Mouse (Mus musculus) CH12.LX (cell line): ENCODE results near the gene Ccdc146.

Source experiments
- CTCF ChIP-seq, 2 experiments: IDR thresholded peaks in 1 of 2; conservative IDR thresholded peaks in 1 of 2; 2 replicates each; pipeline ENCODE4 v1.5.1; 2011 to 2012; ENCODE audit warnings: low read depth in 2 of 2, low read length in 2 of 2, improper control_type of control experiment in 1 of 2, inconsistent platforms in 1 of 2, mild to moderate bottlenecking in 1 of 2, moderate library complexity in 1 of 2
- EP300 ChIP-seq: IDR thresholded peaks from 2 replicates; pipeline ENCODE4 v1.6.1; 2011; ENCODE audit warnings: low read length, improper control_type of control experiment
- MAFK ChIP-seq: IDR thresholded peaks from 2 replicates; pipeline ENCODE4 v1.6.1; 2011; ENCODE audit warnings: low read length, improper control_type of control experiment; ENCODE audit not compliant: insufficient replicate concordance
- MYC ChIP-seq: IDR thresholded peaks from 2 replicates; pipeline ENCODE4 v1.6.1; 2011; ENCODE audit warnings: low read depth, mild to moderate bottlenecking, improper control_type of control experiment, low read length
- POLR2A ChIP-seq: IDR thresholded peaks from 2 replicates; pipeline ENCODE4 v1.6.1; 2011; ENCODE audit warnings: low read depth, mild to moderate bottlenecking, improper control_type of control experiment, low read length
- POLR2AphosphoS2 ChIP-seq: IDR thresholded peaks from 2 replicates; pipeline ENCODE4 v1.6.1; 2011; ENCODE audit warnings: low read depth, low read length, improper control_type of control experiment
- RAD21 ChIP-seq: IDR thresholded peaks from 2 replicates; pipeline ENCODE4 v1.6.1; 2011; ENCODE audit warnings: low read depth, mild to moderate bottlenecking, low read length, improper control_type of control experiment, moderate library complexity
- RCOR1 ChIP-seq: conservative IDR thresholded peaks from 2 replicates; pipeline ENCODE4 v1.6.1; 2012; ENCODE audit warnings: low read depth, mild to moderate bottlenecking, inconsistent platforms, low read length, improper control_type of control experiment

DNA sequence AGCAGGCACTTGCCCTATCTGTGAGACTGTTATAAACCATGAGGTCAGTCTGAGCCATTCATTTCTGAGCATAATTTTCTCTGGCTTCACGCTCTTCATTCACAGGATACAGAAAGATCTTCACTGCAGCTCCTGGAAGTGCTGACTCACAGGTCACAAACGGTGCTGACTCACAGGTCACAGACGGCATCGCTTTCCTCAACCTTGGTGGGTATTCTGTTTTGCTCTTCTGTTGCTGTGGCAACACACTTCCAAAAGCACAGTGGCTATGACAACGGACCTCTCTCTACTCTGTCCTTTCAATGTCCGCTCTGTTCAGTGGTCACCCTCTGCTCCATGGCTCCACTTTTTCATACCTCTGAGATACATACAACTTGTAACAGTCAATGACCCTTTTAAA lies 177.7 kb downstream of the Ccdc146 start:
- no peak for TF ChIP-seq CTCF (conservative IDR thresholded peaks at IDR 0.05 in 1 of 2, IDR thresholded peaks at IDR 0.05 in 1 of 2; ENCODE audit: low read depth in 2 of 2, low read length in 2 of 2)
- no peak for TF ChIP-seq POLR2AphosphoS2
- no peak for TF ChIP-seq MYC
- TF ChIP-seq EP300, result no peak
- TF ChIP-seq POLR2A, result no peak
- no peak for TF ChIP-seq RCOR1
- TF ChIP-seq RAD21, result no peak
- peak; percentile 31; the same call in 1 of the 2 replicates for TF ChIP-seq MAFK
